Mouse (Mus musculus) liver, embryonic 14.5 days (tissue): Measurements from ENCODE around the gene Ccr4. TPM values are rescaled to one million over a fixed set of nuclear protein-coding genes. Genes with fewer than 3 reads are reported as not detected.

Experiments used
- ATAC-seq: fragments of 200-750 bp; cut with Nextera tagmentation; 2 replicates; pipeline ENCODE4 v1.8.0; 2017; ENCODE audit warnings: moderate number of reproducible peaks, mild to moderate bottlenecking, moderate library complexity; ENCODE audit not compliant: insufficient read depth
- DNase-seq, 3 experiments: peaks; one replicate each; pipeline ENCODE4 v3.0.0-alpha.2; 2012 to 2013; ENCODE audit warnings: low read depth in 3 of 3, low spot score in 3 of 3
- H3K27ac ChIP-seq: fragments of 300-500 bp; sonication (generic); 2 replicates; pipeline ENCODE4 v1.5.1; 2014; ENCODE audit warnings: moderate library complexity, mild to moderate bottlenecking, control low read depth, inconsistent platforms
- H3K27me3 ChIP-seq: fragments of 300-500 bp; sonication (generic); 2 replicates; pipeline ENCODE4 v1.6.1; 2014; ENCODE audit warnings: mild to moderate bottlenecking, low read length, moderate library complexity; ENCODE audit not compliant: control insufficient read depth, insufficient read depth
- H3K36me3 ChIP-seq: fragments of 300-500 bp; sonication (generic); replicated peaks from 2 replicates; pipeline ENCODE4 v1.6.1; 2014; ENCODE audit warnings: low read depth; ENCODE audit not compliant: control insufficient read depth, insufficient read depth
- H3K4me1 ChIP-seq, 2 experiments: fragments of 200-500 bp in 1 of 2; fragments of 300-500 bp in 1 of 2; sonication (generic) in 1 of 2; replicated peaks; 2 replicates each; pipeline ENCODE4 v1.6.1; 2012 to 2014; ENCODE audit warnings: antibody characterized with exemption in 1 of 2, inconsistent platforms in 1 of 2, low read length in 1 of 2; ENCODE audit not compliant: control insufficient read depth in 2 of 2, insufficient read depth in 2 of 2
- H3K4me2 ChIP-seq: fragments of 300-500 bp; sonication (generic); 2 replicates; pipeline ENCODE4 v1.6.1; 2014; ENCODE audit warnings: low read depth, mild to moderate bottlenecking, control low read depth, moderate library complexity
- H3K4me3 ChIP-seq, 2 experiments: fragments of 200-500 bp in 1 of 2; fragments of 300-500 bp in 1 of 2; sonication (generic) in 1 of 2; 2 replicates each; pipeline ENCODE4 v1.5.1; 2012 to 2014; ENCODE audit warnings: low read depth in 2 of 2, low read length in 2 of 2, mild to moderate bottlenecking in 2 of 2, control low read depth in 1 of 2, inconsistent platforms in 1 of 2, moderate library complexity in 1 of 2; ENCODE audit not compliant: insufficient read depth in 1 of 2
- H3K9ac ChIP-seq: fragments of 300-500 bp; sonication (generic); replicated peaks from 2 replicates; pipeline ENCODE4 v1.6.1; 2014; ENCODE audit warnings: mild to moderate bottlenecking, control low read depth, moderate library complexity
- H3K9me3 ChIP-seq: fragments of 300-500 bp; sonication (generic); 2 replicates; pipeline ENCODE4 v1.6.1; 2016; ENCODE audit warnings: low read length, mixed read lengths; ENCODE audit not compliant: control insufficient read depth
- CTCF ChIP-seq: IDR thresholded peaks from 2 replicates; pipeline ENCODE4 v1.5.1; 2016; ENCODE audit warnings: antibody characterized with exemption, low read depth, control low read depth
- EP300 ChIP-seq: IDR thresholded peaks from 2 replicates; pipeline ENCODE4 v1.6.1; 2016; ENCODE audit warnings: antibody characterized with exemption, low read depth
- WGBS: fragments of 180-500 bp; shearing (Covaris S2); extraction: QIAGEN DNeasy Blood & Tissue Kit; methylation state at CpG from one replicate; pipeline ENCODE4 v1.1.7; 2014; ENCODE audit not compliant: insufficient replicate concordance; 5-methylcytosine and 5-hydroxymethylcytosine counted together
- polyA plus RNA-seq, 2 experiments: library from polyadenylated mRNA; depleted of rRNA in 1 of 2; stranded (reverse) in 1 of 2; unstranded in 1 of 2; fragments of >200 nt; fragmentation: Nextera tagmentation in 1 of 2; extraction: Ambion mirVana in 1 of 2; gene quantifications; 2 replicates each; pipeline versions ENCODE4 v1.2.1 to v1.2.3; 2012 to 2014

The Ccr4 gene
- polyA plus RNA-seq, 2 experiments = not detected

GRCm38 (mm10) chr9:114547643-114548077 is 42.9 kb upstream of the Ccr4 start:
- peaks cover 6 to 35% of the 10 kb centered on the region in 2 experiments for H3K4me1 ChIP-seq
- no peak overlapping the region; the same call in 1 of the 2 replicates for H3K27ac ChIP-seq
- no peaks in the 10 kb centered on the region for H3K9me3 ChIP-seq
- no peak overlapping the region for H3K9ac ChIP-seq
- no peak overlapping the region for H3K4me2 ChIP-seq
- no peak overlapping the region for H3K4me3 ChIP-seq
- H3K27me3 ChIP-seq = no peaks in the 10 kb centered on the region
- TF ChIP-seq EP300 (no peak), CTCF (no peak)
- 47% methylated on average over 6 of the region's 6 CpGs for WGBS
- DNase-seq (no peak), ATAC-seq (peak; percentile 46; the same call in 1 of the 2 replicates)
- H3K36me3 ChIP-seq = no peaks in the 10 kb centered on the region

GRCm38 (mm10) chr9:114546765-114547164 is 42.0 kb upstream of the Ccr4 start:
- no peak overlapping the region for H3K4me2 ChIP-seq
- peaks cover 6 to 37% of the 10 kb centered on the region in 2 experiments for H3K4me1 ChIP-seq
- ATAC-seq = no peak
- no peaks in the 10 kb centered on the region for H3K9me3 ChIP-seq
- no peak overlapping the region for H3K27ac ChIP-seq
- TF ChIP-seq CTCF = no peak
- no peak for TF ChIP-seq EP300
- no peak overlapping the region for H3K9ac ChIP-seq
- H3K4me3 ChIP-seq = no peak overlapping the region
- no peaks in the 10 kb centered on the region for H3K27me3 ChIP-seq
- no peaks in the 10 kb centered on the region for H3K36me3 ChIP-seq
- DNase-seq = no peak
- 12% methylated on average over 12 of the region's 12 CpGs for WGBS

DNA sequence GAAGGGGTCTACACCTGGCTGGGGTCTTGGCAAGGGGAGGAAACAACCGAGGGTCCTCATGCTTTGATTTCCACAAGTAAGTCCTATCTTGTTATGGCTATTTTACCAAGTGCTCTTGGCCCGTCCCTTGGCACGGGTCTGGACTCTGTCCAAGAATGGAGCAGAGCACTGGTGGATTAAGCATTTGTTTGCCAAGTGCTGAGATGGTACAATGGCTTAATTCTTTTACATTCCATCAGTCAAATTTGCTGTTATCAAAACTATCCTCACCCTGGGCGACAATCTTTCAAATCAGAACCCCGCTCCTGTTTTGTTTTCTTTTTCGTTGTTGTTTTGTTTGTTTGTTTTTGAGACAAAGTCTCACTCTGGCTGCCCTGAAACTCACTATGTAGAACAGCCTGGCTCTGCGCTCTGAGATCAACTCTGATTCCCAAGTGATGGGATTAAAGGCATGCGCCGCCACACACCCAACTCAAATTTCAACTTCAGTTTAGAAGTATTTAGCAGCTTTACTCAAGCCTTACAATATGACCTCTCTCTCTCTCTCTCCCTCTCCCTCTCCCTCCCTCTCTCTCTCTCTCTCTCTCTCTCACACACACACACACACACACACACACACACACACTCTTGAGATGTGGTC is 40.2 kb upstream of the Ccr4 start:
- ATAC-seq (no peak), DNase-seq (no peak)
- Histone ChIP-seq H3K4me1 (peaks cover 6 to 42% of the 10 kb centered on the region in 2 experiments), H3K9me3 (no peaks in the 10 kb centered on the region), H3K4me2 (no peak overlapping the region), H3K27ac (no peak overlapping the region), H3K36me3 (no peaks in the 10 kb centered on the region), H3K4me3 (no peak overlapping the region), H3K27me3 (no peaks in the 10 kb centered on the region), H3K9ac (no peak overlapping the region)
- TF ChIP-seq CTCF = no peak
- TF ChIP-seq EP300 = no peak
- 56% methylated on average over 9 of the region's 9 CpGs for WGBS

GRCm38 (mm10) chr9:114543882-114544753 is 39.4 kb upstream of the Ccr4 start:
- Histone ChIP-seq H3K36me3 (no peaks in the 10 kb centered on the region), H3K4me1 (peaks cover 6 to 42% of the 10 kb centered on the region in 2 experiments), H3K9me3 (no peaks in the 10 kb centered on the region), H3K4me3 (no peak overlapping the region), H3K27ac (no peak overlapping the region), H3K4me2 (no peak overlapping the region), H3K27me3 (no peaks in the 10 kb centered on the region), H3K9ac (no peak overlapping the region)
- ATAC-seq (no peak), DNase-seq (no peak)
- TF ChIP-seq EP300 (no peak), CTCF (no peak)
- WGBS = 50% methylated on average over 17 of the region's 17 CpGs

GRCm38 (mm10) chr9:114541279-114541741 is 36.6 kb upstream of the Ccr4 start:
- Histone ChIP-seq H3K27me3 (no peaks in the 10 kb centered on the region), H3K9me3 (no peaks in the 10 kb centered on the region), H3K4me2 (no peak overlapping the region), H3K4me3 (no peak overlapping the region), H3K9ac (no peak overlapping the region), H3K27ac (no peak overlapping the region), H3K4me1 (peaks cover 4 to 26% of the 10 kb centered on the region in 2 experiments; a peak in 3 of 4 replicates), H3K36me3 (no peaks in the 10 kb centered on the region)
- DNase-seq (no peak), ATAC-seq (peak; percentile 15; the same call in 1 of the 2 replicates)
- TF ChIP-seq EP300 (no peak), CTCF (no peak)
- 15% methylated on average over 1 of the region's 1 CpGs for WGBS
